Mouse (Mus musculus) left cerebral cortex, adult 2 months (tissue): ENCODE measurements around the gene Gm28551. TPM values are rescaled to one million over a fixed set of nuclear protein-coding genes. Genes with fewer than 3 reads are reported as not detected.
"Not testable (repeated sequence)": the region's sequence is repeated elsewhere in the genome, so short reads cannot be mapped to it uniquely, and the experiment has no call there.

Source experiments
- DNase-seq, 2 experiments: peaks; one replicate each; pipeline ENCODE4 v3.0.0; 2021 to 2022; ENCODE audit warnings: low spot score in 2 of 2, mixed read lengths in 1 of 2; ENCODE audit errors: extremely low spot score in 1 of 2
- H3K27ac ChIP-seq: fragments of 200-600 bp; 2 replicates; pipeline ENCODE4 v1.8.1; 2022
- H3K4me3 ChIP-seq: fragments of 200-600 bp; 2 replicates; pipeline ENCODE4 v1.8.1; 2022
- CTCF ChIP-seq: fragments of 200-600 bp; IDR thresholded peaks from 2 replicates; pipeline ENCODE4 v1.8.1; 2022; ENCODE audit warnings: antibody characterized with exemption, mild to moderate bottlenecking, moderate library complexity
- intact Hi-C: fragments of 180-260 bp; cut with DNase I; formaldehyde crosslinking; loops from one replicate; pipeline ENCODE4 v1.15.1; 2025
- long read RNA-seq, 2 experiments: library from polyadenylated mRNA; stranded (forward); transcript quantifications; one replicate each; pipeline ENCODE4 v2.0.0; 2021; ENCODE audit warnings: borderline mapping rate in 2 of 2
- total RNA-seq, 2 experiments: library from RNA; stranded (reverse); gene quantifications; 2 replicates each; pipeline ENCODE4 v1.2.3; 2021

Gene Gm28551
- total RNA-seq, result under 1 TPM in 1 of 2 experiments, not detected in 1; 0.28 TPM
- long read RNA-seq, experiment 1, partial matches to known transcripts, result 0 of 1 reads
- long read RNA-seq, experiment 1, other reads (novel, unspliced or antisense), result 1 of 1 reads
- long read RNA-seq, experiment 2, result 0 reads

GRCm38 (mm10) chr1:53352327-53353261 lies at the start of gene Gm28551, which contains the start of the genes Asdurf and Asnsd1:
Gene Gm28551 (minus strand): TSS chr1:53352667.
Gene Asdurf (minus strand): TSS chr1:53352619.
Gene Asnsd1 (minus strand): TSS chr1:53352752.
- DNase-seq, result peak; percentile 97
- intact Hi-C loops, result loop anchor here (1.0 to 2.0 kb wide), 2 partner anchors 39 to 300 kb away; partner anchors contain the start of gene Osgepl1
- TF ChIP-seq CTCF, result peak; percentile 71
- H3K4me3 ChIP-seq, result peak within 1 kb of the TSS; percentile 98
- H3K27ac ChIP-seq, result peak within 1 kb of the TSS; percentile 84

- H3K27ac ChIP-seq, intact Hi-C loops: not testable (repeated sequence)
- DNase-seq, result peak; percentile 16 to 23
- peak overlapping the region; percentile 7; the same call in 1 of the 2 replicates for H3K4me3 ChIP-seq
Measured at GRCm38 (mm10) chr1:53393936-53394760, 41.7 kb upstream of the Gm28551 start.

- Histone ChIP-seq H3K4me3 (no peak overlapping the region), H3K27ac (no peak overlapping the region)
- TF ChIP-seq CTCF, result no peak
- no peak for DNase-seq
- intact Hi-C loops, result no loop called here
Measured at GRCm38 (mm10) chr1:53388762-53389161, 36.3 kb upstream of the Gm28551 start.

- Histone ChIP-seq H3K4me3 (no peak overlapping the region), H3K27ac (no peak overlapping the region)
- intact Hi-C loops, result no loop called here
- DNase-seq, result no peak
- no peak for TF ChIP-seq CTCF
Measured at GRCm38 (mm10) chr1:53384085-53384688, 31.7 kb upstream of the Gm28551 start.

GRCm38 (mm10) chr1:53377731-53378130 lies 25.3 kb upstream of the Gm28551 start:
- Histone ChIP-seq H3K4me3 (no peak overlapping the region), H3K27ac (no peak overlapping the region)
- DNase-seq, result no peak
- intact Hi-C loops, result no loop called here
- no peak for TF ChIP-seq CTCF

- H3K4me3 ChIP-seq, H3K27ac ChIP-seq, DNase-seq, intact Hi-C loops: not testable (repeated sequence)
Measured at GRCm38 (mm10) chr1:53375965-53376364, 23.5 kb upstream of the Gm28551 start.

GRCm38 (mm10) chr1:53358988-53359387 lies 6.5 kb upstream of the Gm28551 start:
- no peak for TF ChIP-seq CTCF

GRCm38 (mm10) chr1:53341071-53341470 lies 11.4 kb downstream of the Gm28551 start:
- no peak for DNase-seq
- TF ChIP-seq CTCF, result no peak
- intact Hi-C loops, result no loop called here
- Histone ChIP-seq H3K27ac (no peak overlapping the region), H3K4me3 (no peak overlapping the region)

More at GRCm38 (mm10) chr1:53358988-53359387, 6.5 kb upstream of the Gm28551 start:
- Histone ChIP-seq H3K4me3 (no peak overlapping the region), H3K27ac (no peak overlapping the region)
- intact Hi-C loops, result no loop called here
- no peak for DNase-seq

- intact Hi-C loops, DNase-seq, H3K4me3 ChIP-seq, H3K27ac ChIP-seq: not testable (repeated sequence)
Measured at GRCm38 (mm10) chr1:53337403-53337802, 15.1 kb downstream of the Gm28551 start.

GRCm38 (mm10) chr1:53335465-53335864 lies 17.0 kb downstream of the Gm28551 start:
- DNase-seq, result no peak
- intact Hi-C loops, result no loop called here
- TF ChIP-seq CTCF, result no peak
- Histone ChIP-seq H3K4me3 (no peak overlapping the region), H3K27ac (no peak overlapping the region)

GRCm38 (mm10) chr1:53333527-53333926 lies 18.9 kb downstream of the Gm28551 start:
- intact Hi-C loops, H3K4me3 ChIP-seq, H3K27ac ChIP-seq, DNase-seq: not testable (repeated sequence)
